Mouse (Mus musculus) gonadal fat pad, adult 2 months (tissue): ENCODE results near the gene Pld2. TPM values are rescaled to one million over a fixed set of nuclear protein-coding genes. Genes with fewer than 3 reads are reported as not detected.

ENCODE experiments used
- polyA plus RNA-seq: library from polyadenylated mRNA; depleted of rRNA; stranded (reverse); fragments of >200 nt; gene quantifications from 2 replicates; pipeline ENCODE4 v1.2.3, GENCODE M21; 2012; rRNA removed

Gene Pld2
- polyA plus RNA-seq, 1 experiment, result 28.1 TPM

Other genes with a start within 250 kb of the Pld2 start
- gene Alox12e, start 217.4 kb upstream of the Pld2 start, polyA plus RNA-seq, result 2.2 and 3.1 TPM in 2 replicates
- 5.8 and 6.8 TPM in 2 replicates for gene Alox15, start 188.0 kb upstream of the Pld2 start, polyA plus RNA-seq
- 15.2 and 16.4 TPM in 2 replicates for gene Pelp1, start 130.0 kb upstream of the Pld2 start, polyA plus RNA-seq
- gene Arrb2, start 107.4 kb upstream of the Pld2 start, polyA plus RNA-seq, result 58.5 and 60.4 TPM in 2 replicates
- 19.4 and 21.9 TPM in 2 replicates for gene Med11, start 88.1 kb upstream of the Pld2 start, polyA plus RNA-seq
- gene Zmynd15, start 80.6 kb upstream of the Pld2 start, polyA plus RNA-seq, result 3.3 and 4.8 TPM in 2 replicates
- 15.4 and 16.9 TPM in 2 replicates for gene Cxcl16, start 80.1 kb upstream of the Pld2 start, polyA plus RNA-seq
- gene Tm4sf5, start 34.8 kb upstream of the Pld2 start, polyA plus RNA-seq, result 0.84 and 1.7 TPM in 2 replicates
- gene Vmo1, start 25.4 kb upstream of the Pld2 start, polyA plus RNA-seq, result 0.29 TPM in 1 of 2 replicates, not detected in the other
- 0.36 TPM in 1 of 2 replicates, not detected in the other for gene Gltpd2, start 20.9 kb upstream of the Pld2 start, polyA plus RNA-seq
- 382 and 410 TPM in 2 replicates for gene Psmb6, start 14.7 kb upstream of the Pld2 start, polyA plus RNA-seq
- gene Gm40193, start 7.1 kb upstream of the Pld2 start, polyA plus RNA-seq, result not detected in 2 replicates
- 78.8 and 86.9 TPM in 2 replicates for gene Mink1, start 22.8 kb downstream of the Pld2 start, polyA plus RNA-seq
- gene 4930544D05Rik, start 75.8 kb downstream of the Pld2 start, polyA plus RNA-seq, result 5.1 and 7.1 TPM in 2 replicates
- 0.28 and 0.57 TPM in 2 replicates for gene Chrne, start 79.2 kb downstream of the Pld2 start, polyA plus RNA-seq
- 0.08 and 0.29 TPM in 2 replicates for gene Gp1ba, start 99.1 kb downstream of the Pld2 start, polyA plus RNA-seq
- gene Rnf167, start 107.2 kb downstream of the Pld2 start, polyA plus RNA-seq, result 93.2 and 93.4 TPM in 2 replicates
- gene Slc25a11, start 107.4 kb downstream of the Pld2 start, polyA plus RNA-seq, result 164 and 171 TPM in 2 replicates
- 614 and 704 TPM in 2 replicates for gene Pfn1, start 114.6 kb downstream of the Pld2 start, polyA plus RNA-seq
- gene Eno3, start 117.1 kb downstream of the Pld2 start, polyA plus RNA-seq, result 21.6 and 21.9 TPM in 2 replicates
- gene Spag7, start 129.4 kb downstream of the Pld2 start, polyA plus RNA-seq, result 45.7 and 61.0 TPM in 2 replicates
- gene Camta2, start 148.0 kb downstream of the Pld2 start, polyA plus RNA-seq, result 17.7 and 29.9 TPM in 2 replicates
- 11.9 and 12.4 TPM in 2 replicates for gene Inca1, start 160.1 kb downstream of the Pld2 start, polyA plus RNA-seq
- 98.2 and 102 TPM in 2 replicates for gene Kif1c, start 160.5 kb downstream of the Pld2 start, polyA plus RNA-seq
- 2.9 and 3.7 TPM in 2 replicates for gene Zfp3, start 224.1 kb downstream of the Pld2 start, polyA plus RNA-seq